Mouse (Mus musculus): Measurements from ENCODE around the gene H2al1k. TPM values are rescaled to one million over a fixed set of nuclear protein-coding genes. Genes with fewer than 3 reads are reported as not detected.
"Not testable (repeated sequence)": the region's sequence is repeated elsewhere in the genome, so short reads cannot be mapped to it uniquely, and the experiment has no call there.

Gene H2al1k
- polyA plus RNA-seq (2012; rRNA removed), result not detected in 2 replicates

GRCm38 (mm10) chrX:9350327-9350726, at the start of gene H2al1k:
Gene H2al1k, plus strand, starts transcription at chrX:9350627.
- H3K4me1 ChIP-seq (ENCODE audit: control insufficient read depth, insufficient read depth, low read length); H3K4me3 ChIP-seq (ENCODE audit: insufficient read depth, low read length); H3K27ac ChIP-seq (ENCODE audit: insufficient read depth, low read length): not testable (repeated sequence)

DNA sequence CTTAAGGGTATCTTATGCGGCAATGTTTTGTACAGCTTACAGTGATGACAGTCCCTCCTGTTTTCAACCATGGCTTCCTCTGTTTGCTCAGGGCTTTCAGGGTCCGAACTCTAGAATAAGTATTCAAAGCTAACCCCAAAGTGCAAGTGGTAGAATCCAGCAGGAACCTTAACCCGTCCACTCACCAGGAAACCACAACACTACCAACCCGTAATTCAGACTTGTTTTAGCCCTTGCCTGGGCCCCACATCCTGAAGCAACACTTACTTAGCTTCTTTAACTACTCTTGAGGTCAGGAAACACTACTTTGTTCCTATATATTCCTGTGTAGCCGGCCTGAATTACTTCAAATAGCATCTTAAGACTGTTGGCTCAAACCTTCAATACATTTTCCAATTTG, 47.6 kb upstream of the H2al1k start:
- no peak for TF ChIP-seq CTCF (IDR thresholded peaks at IDR 0.05; ENCODE audit: extremely low read depth, insufficient read depth, low read length)
- no peak for TF ChIP-seq POLR2A (IDR thresholded peaks at IDR 0.05; ENCODE audit: extremely low read depth, insufficient read depth, low read length)
- H3K4me1 ChIP-seq (ENCODE audit: control insufficient read depth, insufficient read depth, low read length), result no peaks in the 10 kb centered on the region
- H3K27ac ChIP-seq (ENCODE audit: insufficient read depth, low read length), result no peak overlapping the region
- no peak overlapping the region for H3K4me3 ChIP-seq (ENCODE audit: insufficient read depth, low read length)

GRCm38 (mm10) chrX:9303455-9303854, 47.0 kb upstream of the H2al1k start:
- Histone ChIP-seq H3K4me3 (ENCODE audit: insufficient read depth, low read length) (no peak overlapping the region), H3K27ac (ENCODE audit: insufficient read depth, low read length) (no peak overlapping the region), H3K4me1 (ENCODE audit: control insufficient read depth, insufficient read depth, low read length) (no peaks in the 10 kb centered on the region)
- no peak for TF ChIP-seq POLR2A (IDR thresholded peaks at IDR 0.05; ENCODE audit: extremely low read depth, insufficient read depth, low read length)
- no peak for TF ChIP-seq CTCF (IDR thresholded peaks at IDR 0.05; ENCODE audit: extremely low read depth, insufficient read depth, low read length)

GRCm38 (mm10) chrX:9316457-9316856, 34.0 kb upstream of the H2al1k start:
- not testable (repeated sequence) for H3K4me1 ChIP-seq (ENCODE audit: control insufficient read depth, insufficient read depth, low read length); H3K4me3 ChIP-seq (ENCODE audit: insufficient read depth, low read length); H3K27ac ChIP-seq (ENCODE audit: insufficient read depth, low read length)

DNA sequence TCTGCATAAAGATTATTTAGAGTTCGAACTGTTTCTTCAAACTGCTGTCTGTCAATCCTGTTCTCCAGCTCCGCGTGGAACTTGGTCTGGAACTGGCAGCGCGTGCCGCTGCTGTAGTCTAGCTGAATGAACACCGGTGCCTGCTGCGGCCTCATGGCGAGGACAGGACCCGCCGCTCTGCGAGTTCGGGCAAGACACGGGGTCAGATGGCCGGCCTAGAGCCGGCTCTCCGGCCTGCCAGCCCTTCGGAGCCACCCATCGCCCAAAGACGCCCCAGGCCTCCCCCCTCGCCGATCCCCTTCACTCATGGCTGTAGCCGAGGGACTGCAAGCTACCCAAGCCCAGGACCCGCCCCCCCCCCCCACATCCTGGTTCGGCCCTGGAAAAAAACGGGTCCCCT, 22.5 kb upstream of the H2al1k start:
- not testable (repeated sequence) for H3K4me1 ChIP-seq (ENCODE audit: control insufficient read depth, insufficient read depth, low read length); H3K4me3 ChIP-seq (ENCODE audit: insufficient read depth, low read length); H3K27ac ChIP-seq (ENCODE audit: insufficient read depth, low read length)

DNA sequence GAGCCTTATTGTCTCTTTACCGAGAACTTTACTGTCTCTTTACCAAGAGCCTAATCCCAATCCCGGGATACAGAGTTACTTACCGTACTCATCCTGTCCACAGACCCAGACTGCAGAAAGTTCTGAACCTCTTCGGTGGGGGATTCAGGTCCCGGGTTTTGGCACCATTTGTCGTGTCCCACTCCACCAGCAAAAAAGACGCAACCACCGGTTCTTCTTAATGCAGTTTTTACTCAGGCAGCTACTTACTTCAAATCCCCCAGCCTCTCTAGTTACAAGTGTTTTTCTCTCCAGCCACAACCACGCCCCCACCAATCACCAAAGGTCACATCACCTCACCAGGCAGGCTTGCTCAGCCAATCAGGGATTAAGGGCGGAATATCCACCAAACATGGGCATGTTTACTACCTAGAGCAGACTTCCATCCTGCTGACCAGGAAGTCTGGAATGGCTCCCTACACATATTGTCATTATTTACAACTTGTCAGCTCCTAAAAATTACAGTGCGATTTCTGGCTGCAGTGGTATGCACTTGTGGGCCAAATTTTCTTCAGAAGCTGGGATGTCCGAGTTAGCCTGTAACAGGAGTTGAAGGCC, 18.0 kb upstream of the H2al1k start:
- H3K4me1 ChIP-seq (ENCODE audit: control insufficient read depth, insufficient read depth, low read length); H3K4me3 ChIP-seq (ENCODE audit: insufficient read depth, low read length); H3K27ac ChIP-seq (ENCODE audit: insufficient read depth, low read length): not testable (repeated sequence)

- H3K4me3 ChIP-seq (ENCODE audit: insufficient read depth, low read length), result not testable (repeated sequence)
These were observed 17.4 kb upstream of the H2al1k start for GRCm38 (mm10) chrX:9333035-9333434.

DNA sequence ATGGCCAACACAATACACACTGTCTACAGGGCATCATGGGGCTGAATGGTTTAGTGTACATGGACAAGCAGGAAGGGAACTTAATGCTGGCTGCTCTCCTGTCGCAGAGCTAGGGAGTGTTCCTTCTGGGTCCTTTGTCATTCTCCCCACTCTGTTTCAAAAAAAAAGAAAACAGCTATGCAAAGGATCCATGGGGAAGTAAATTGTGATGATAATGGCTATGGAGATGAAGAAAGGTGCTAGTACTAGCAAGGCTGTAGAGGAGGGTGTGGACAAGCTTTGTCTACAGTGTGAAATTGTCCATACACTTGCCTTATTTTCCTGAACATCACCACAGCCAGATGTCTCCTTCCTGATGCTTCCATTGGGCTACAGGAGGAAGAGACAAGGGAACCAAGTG, 15.4 kb upstream of the H2al1k start:
- not testable (repeated sequence) for H3K4me3 ChIP-seq (ENCODE audit: insufficient read depth, low read length); H3K27ac ChIP-seq (ENCODE audit: insufficient read depth, low read length); H3K4me1 ChIP-seq (ENCODE audit: control insufficient read depth, insufficient read depth, low read length)

More at GRCm38 (mm10) chrX:9333035-9333434, 17.4 kb upstream of the H2al1k start:
- H3K27ac ChIP-seq (ENCODE audit: insufficient read depth, low read length); H3K4me1 ChIP-seq (ENCODE audit: control insufficient read depth, insufficient read depth, low read length): not testable (repeated sequence)

GRCm38 (mm10) chrX:9374012-9374411, 23.6 kb downstream of the H2al1k start:
- H3K4me3 ChIP-seq (ENCODE audit: insufficient read depth, low read length); H3K4me1 ChIP-seq (ENCODE audit: control insufficient read depth, insufficient read depth, low read length); H3K27ac ChIP-seq (ENCODE audit: insufficient read depth, low read length): not testable (repeated sequence)

GRCm38 (mm10) chrX:9375927-9376326, 25.5 kb downstream of the H2al1k start:
- not testable (repeated sequence) for H3K27ac ChIP-seq (ENCODE audit: insufficient read depth, low read length); H3K4me3 ChIP-seq (ENCODE audit: insufficient read depth, low read length); H3K4me1 ChIP-seq (ENCODE audit: control insufficient read depth, insufficient read depth, low read length)

Other genes with a start within 250 kb of the H2al1k start
- not detected in 2 replicates for gene 4930402K13Rik, start 246.1 kb upstream of the H2al1k start, polyA plus RNA-seq (2012; rRNA removed)
- 1.1 and 1.2 TPM in 2 replicates for gene Lancl3, start 150.7 kb upstream of the H2al1k start, polyA plus RNA-seq (2012; rRNA removed)
- gene Gm14862, start 93.7 kb upstream of the H2al1k start, polyA plus RNA-seq (2012; rRNA removed), result not detected in 2 replicates
- gene Xk, start 77.9 kb upstream of the H2al1k start, polyA plus RNA-seq (2012; rRNA removed), result 8.7 TPM in 2 replicates
- 0.40 and 0.42 TPM in 2 replicates for gene H2al1m, start 66.9 kb upstream of the H2al1k start, polyA plus RNA-seq (2012; rRNA removed)
- 0.36 and 0.52 TPM in 2 replicates for gene Cybb, start 137.1 kb downstream of the H2al1k start, polyA plus RNA-seq (2012; rRNA removed)
- gene H2al1o, start 221.8 kb downstream of the H2al1k start, polyA plus RNA-seq (2012; rRNA removed), result not detected in 2 replicates

All from cortical plate, adult 2 months (tissue).